Mouse (Mus musculus) ES-E14 (cell line): ENCODE measurements at regions not wholly inside any gene's neighbourhood (a gene's known extent, or its start where the extent isn't known, plus 50 kb on each side); places are given as distances from the start of the nearest gene placed in this dataset.

ENCODE experiments used
- DNase-seq: peaks from one replicate; pipeline ENCODE4 v3.0.0-alpha.2; 2013; ENCODE audit warnings: low read depth, low spot score
- H3K27ac ChIP-seq: 2 replicates; pipeline ENCODE4 v1.5.1; 2012; ENCODE audit warnings: low read depth, mild to moderate bottlenecking, low read length, moderate library complexity, mixed read lengths; ENCODE audit not compliant: poor library complexity, insufficient read depth, severe bottlenecking
- H3K36me3 ChIP-seq: 2 replicates; pipeline ENCODE4 v1.6.1; 2012; ENCODE audit warnings: mild to moderate bottlenecking, low read length, moderate library complexity, mixed read lengths; ENCODE audit not compliant: control insufficient read depth, poor library complexity, insufficient read depth, severe bottlenecking
- H3K4me1 ChIP-seq, 2 experiments: fragments of 150-350 bp in 1 of 2; sonication (generic) in 1 of 2; 2 replicates each; pipeline ENCODE4 v1.6.1; 2012; ENCODE audit warnings: low read length in 2 of 2, mild to moderate bottlenecking in 1 of 2, mixed read lengths in 1 of 2; ENCODE audit not compliant: control insufficient read depth in 2 of 2, insufficient read depth in 2 of 2, poor library complexity in 1 of 2
- H3K4me3 ChIP-seq, 2 experiments: fragments of 150-350 bp in 1 of 2; sonication (generic) in 1 of 2; 2 replicates each; pipeline ENCODE4 v1.5.1; 2012; ENCODE audit warnings: low read length in 2 of 2, low read depth in 1 of 2, mild to moderate bottlenecking in 1 of 2, mixed read lengths in 1 of 2; ENCODE audit not compliant: insufficient read depth in 1 of 2, poor library complexity in 1 of 2, severe bottlenecking in 1 of 2
- H3K9ac ChIP-seq: 2 replicates; pipeline ENCODE4 v1.6.1; 2012; ENCODE audit warnings: low read depth, mild to moderate bottlenecking, low read length, mixed read lengths; ENCODE audit not compliant: poor library complexity, insufficient read depth, severe bottlenecking
- H3K9me3 ChIP-seq: fragments of 150-350 bp; sonication (generic); 2 replicates; pipeline ENCODE4 v1.6.1; 2012; ENCODE audit warnings: low read depth, mild to moderate bottlenecking, low read length; ENCODE audit not compliant: control insufficient read depth, insufficient read depth
- CHD2 ChIP-seq: IDR thresholded peaks from 2 replicates; pipeline ENCODE4 v1.6.1; 2014; ENCODE audit warnings: mild to moderate bottlenecking, low read depth, low read length, inconsistent platforms
- HCFC1 ChIP-seq: IDR thresholded peaks from 2 replicates; pipeline ENCODE4 v1.6.1; 2012; ENCODE audit warnings: low read length, inconsistent platforms, borderline replicate concordance; ENCODE audit not compliant: insufficient read depth
- MAFK ChIP-seq: IDR thresholded peaks from 2 replicates; pipeline ENCODE4 v1.6.1; 2014; ENCODE audit warnings: mild to moderate bottlenecking, low read depth, low read length, inconsistent platforms; ENCODE audit not compliant: insufficient read depth
- ZC3H11A ChIP-seq: IDR thresholded peaks from 2 replicates; pipeline ENCODE4 v1.6.1; 2012; ENCODE audit warnings: low read depth, mild to moderate bottlenecking, inconsistent platforms, low read length, borderline replicate concordance
- ZNF384 ChIP-seq: IDR thresholded peaks from 2 replicates; pipeline ENCODE4 v1.6.1; 2012; ENCODE audit warnings: low read depth, low read length, inconsistent platforms
- in situ Hi-C, 2 experiments: fragments of 600-800 bp; cut with MboI; formaldehyde crosslinking; loops; one replicate each; pipeline ENCODE4 v1.15.1; 2025; ENCODE audit warnings: low sequenced_read_pairs in 2 of 2, inconsistent platforms in 1 of 2; ENCODE audit not compliant: unreplicated experiment in 2 of 2

DNA sequence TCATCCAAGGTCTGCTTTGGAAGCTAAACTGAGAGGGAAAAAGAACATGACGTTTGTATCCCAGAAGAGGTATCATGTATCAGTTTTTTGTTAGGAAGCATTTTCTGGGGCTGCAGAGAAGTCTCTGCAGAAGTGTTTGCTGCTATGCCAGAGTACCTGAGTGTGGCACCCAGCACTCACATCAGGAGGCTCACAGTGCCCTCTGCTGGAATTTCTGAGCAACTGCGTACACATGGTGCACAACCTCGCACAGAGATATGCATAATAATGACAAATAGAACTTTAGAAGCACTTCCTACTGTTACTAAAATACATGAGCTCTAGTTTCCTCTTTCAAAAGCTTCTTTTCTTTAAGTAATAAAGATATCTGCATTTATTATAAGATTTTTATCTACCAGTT is 343.7 kb upstream of the Id4 start:
- DNase-seq: peak; percentile 28

DNA sequence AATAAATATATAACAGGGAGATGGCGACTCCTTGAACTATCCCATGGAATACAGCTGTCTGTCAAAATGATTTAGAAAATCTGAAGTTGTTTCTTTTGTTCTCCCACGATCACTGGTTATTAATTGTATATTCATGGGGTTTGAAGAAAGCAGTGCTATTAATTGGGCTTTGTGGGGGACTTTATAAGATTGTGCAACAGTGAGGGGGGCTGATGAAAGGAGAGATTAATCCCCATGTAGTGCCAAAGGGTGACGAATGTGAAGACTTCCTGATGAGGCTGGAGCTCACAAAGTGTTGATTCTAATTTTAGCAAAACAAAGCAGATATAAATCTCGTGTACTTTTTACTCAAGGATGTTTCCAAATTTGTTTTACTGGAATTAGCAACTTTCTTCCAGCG is 340.0 kb upstream of the Id4 start:
- H3K9me3 ChIP-seq: no peaks in the 10 kb centered on the region
- H3K4me3 ChIP-seq: no peak overlapping the region
- in situ Hi-C loops: no loop called here
- no peak for DNase-seq
- no peak overlapping the region for H3K27ac ChIP-seq
- no peak overlapping the region for H3K9ac ChIP-seq
- H3K4me1 ChIP-seq: no peaks in the 10 kb centered on the region
- TF ChIP-seq HCFC1 (no peak), CHD2 (no peak), MAFK (no peak), ZC3H11A (no peak), ZNF384 (no peak)
- no peaks in the 10 kb centered on the region for H3K36me3 ChIP-seq

More for the DNA sequence above, 343.7 kb upstream of the Id4 start:
- TF ChIP-seq CHD2 (no peak), ZC3H11A (peak; percentile 99), MAFK (no peak), HCFC1 (no peak), ZNF384 (no peak)
- Histone ChIP-seq H3K4me1 (no peaks in the 10 kb centered on the region), H3K27ac (no peak overlapping the region), H3K36me3 (no peaks in the 10 kb centered on the region), H3K4me3 (no peak overlapping the region), H3K9ac (no peak overlapping the region), H3K9me3 (no peaks in the 10 kb centered on the region)
- in situ Hi-C loops: loop anchor here in 1 of 2 experiments (10.0 kb wide), 1 partner anchor 273 kb away; no protein-coding TSS in a partner anchor

DNA sequence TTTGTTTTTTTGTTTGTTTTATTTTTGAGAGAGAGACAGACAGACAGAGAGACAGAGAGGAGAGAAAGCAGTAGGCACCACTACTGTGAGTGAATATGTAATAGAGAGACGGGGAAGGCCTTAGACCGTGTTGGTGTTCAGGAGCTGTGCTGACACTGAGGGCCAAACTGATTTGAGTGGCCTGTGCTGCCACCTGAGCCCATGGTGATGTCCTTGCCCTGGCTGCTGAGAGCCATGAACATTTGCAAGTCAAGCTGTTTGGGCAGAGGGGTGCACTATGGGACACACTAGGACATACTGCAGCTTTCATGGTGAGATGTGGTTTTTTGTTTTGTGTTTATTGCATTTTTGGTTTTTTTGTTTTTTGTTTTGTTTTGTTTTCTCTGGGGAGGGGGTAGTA is 320.3 kb upstream of the Id4 start:
- no peaks in the 10 kb centered on the region for H3K9me3 ChIP-seq
- TF ChIP-seq ZNF384 (no peak), MAFK (no peak), CHD2 (no peak), ZC3H11A (no peak), HCFC1 (no peak)
- H3K9ac ChIP-seq: no peak overlapping the region
- no peaks in the 10 kb centered on the region for H3K36me3 ChIP-seq
- H3K4me1 ChIP-seq: peaks cover 4 to 6% of the 10 kb centered on the region in 2 experiments; a peak in 2 of 4 replicates
- in situ Hi-C loops: no loop called here
- H3K4me3 ChIP-seq: no peak overlapping the region
- H3K27ac ChIP-seq: no peak overlapping the region
- DNase-seq: no peak

DNA sequence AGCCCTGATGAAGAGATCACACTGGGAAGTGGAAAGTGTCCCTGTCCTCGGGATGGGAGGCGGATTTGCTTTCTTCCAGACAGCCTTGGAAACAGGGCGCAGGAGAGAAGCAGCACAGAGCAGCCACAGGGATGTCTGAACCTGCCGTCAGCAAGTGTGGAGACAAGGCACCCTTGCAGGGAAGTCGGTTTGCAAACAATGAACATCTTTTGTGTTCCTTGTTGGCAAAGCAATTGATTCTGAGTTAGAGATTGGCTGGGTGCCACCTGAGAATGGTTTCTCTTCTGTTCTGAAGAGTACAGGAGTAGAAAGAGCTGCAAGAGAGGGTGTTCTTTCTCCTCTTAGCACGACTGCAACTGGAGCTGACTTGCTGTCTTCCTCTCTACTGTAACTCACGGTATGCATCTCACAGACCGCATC is 318.6 kb upstream of the Id4 start:
- Histone ChIP-seq H3K9me3 (no peaks in the 10 kb centered on the region; the same call in 1 of the 2 replicates), H3K9ac (no peak overlapping the region), H3K4me3 (no peak overlapping the region), H3K27ac (no peak overlapping the region), H3K4me1 (peaks cover 4 to 6% of the 10 kb centered on the region in 2 experiments; a peak in 2 of 4 replicates), H3K36me3 (no peaks in the 10 kb centered on the region)
- no peak for TF ChIP-seq CHD2
- in situ Hi-C loops: no loop called here
- DNase-seq: no peak

DNA sequence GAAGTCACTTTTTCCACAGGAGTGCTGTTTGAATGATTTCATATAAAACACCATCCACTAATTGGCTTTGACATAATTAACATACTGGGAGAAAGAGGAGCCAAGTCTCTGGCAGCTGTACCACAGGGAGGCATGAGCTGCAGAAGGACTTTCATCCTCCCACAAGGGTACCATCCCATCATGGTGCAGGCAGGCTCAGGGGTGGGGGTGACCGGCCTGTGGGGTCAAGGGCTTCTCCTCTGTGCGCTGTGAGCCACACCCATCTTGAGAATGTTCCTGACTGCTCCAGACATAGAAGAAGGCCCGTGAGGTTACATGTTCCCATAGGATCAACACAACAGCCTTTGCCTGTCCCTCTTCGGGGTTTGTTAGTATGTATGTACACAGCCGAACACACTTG is 317.4 kb upstream of the Id4 start:
- no peak overlapping the region for H3K9ac ChIP-seq
- TF ChIP-seq ZC3H11A (no peak), ZNF384 (no peak), MAFK (no peak), HCFC1 (no peak), CHD2 (no peak)
- in situ Hi-C loops: no loop called here

More for the DNA sequence above, 317.4 kb upstream of the Id4 start:
- DNase-seq: no peak
- no peak overlapping the region for H3K4me3 ChIP-seq
- no peak overlapping the region for H3K27ac ChIP-seq
- no peaks in the 10 kb centered on the region for H3K36me3 ChIP-seq
- no peaks in the 10 kb centered on the region; the same call in 1 of the 2 replicates for H3K9me3 ChIP-seq
- H3K4me1 ChIP-seq: peaks cover 4 to 6% of the 10 kb centered on the region in 2 experiments; a peak in 2 of 4 replicates
